Mouse (Mus musculus): ENCODE results near the gene Chuk.

The Chuk gene

DNA sequence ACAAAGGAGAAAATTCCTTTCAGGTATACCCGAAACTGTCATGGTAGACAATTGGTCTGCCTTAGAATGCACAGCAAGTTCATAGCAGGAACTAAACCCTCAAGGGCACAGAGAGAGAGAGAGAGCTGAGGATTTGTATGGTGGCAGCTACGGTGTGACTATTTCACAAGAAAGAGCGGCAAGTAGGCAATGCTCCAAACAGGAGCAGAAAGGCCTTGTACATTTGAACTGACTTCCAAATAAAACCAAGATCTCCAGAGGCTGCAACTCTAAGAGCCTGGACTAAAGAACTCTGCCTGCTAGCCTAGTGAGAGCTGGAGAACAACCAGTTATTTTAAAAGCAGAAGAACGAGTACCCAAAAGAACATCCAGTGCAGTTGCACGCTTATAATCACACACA is 65.2 kb downstream of the Chuk start:
- no peak for DNase-seq (ENCODE audit: low spot score)

DNA sequence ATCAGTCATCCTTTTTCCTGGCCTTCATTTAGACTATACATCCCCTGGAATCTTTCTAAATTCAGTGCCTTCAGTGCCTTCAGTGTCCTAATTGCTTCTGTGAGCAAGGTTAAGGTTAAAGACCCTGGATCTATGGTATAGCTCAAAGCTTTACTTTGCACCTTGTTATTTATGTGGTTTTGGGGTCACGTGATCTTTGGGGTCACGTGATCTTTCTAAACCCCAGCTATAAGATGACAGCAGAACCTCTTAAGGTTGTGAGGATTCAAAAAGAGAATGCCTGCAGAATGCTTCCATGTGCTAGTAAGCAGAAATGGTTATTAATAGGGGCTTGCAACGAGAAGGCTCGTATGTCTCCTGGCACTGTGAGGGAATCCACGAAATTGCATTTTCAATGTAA is 73.9 kb downstream of the Chuk start:
- no peak for DNase-seq (ENCODE audit: low spot score)

DNA sequence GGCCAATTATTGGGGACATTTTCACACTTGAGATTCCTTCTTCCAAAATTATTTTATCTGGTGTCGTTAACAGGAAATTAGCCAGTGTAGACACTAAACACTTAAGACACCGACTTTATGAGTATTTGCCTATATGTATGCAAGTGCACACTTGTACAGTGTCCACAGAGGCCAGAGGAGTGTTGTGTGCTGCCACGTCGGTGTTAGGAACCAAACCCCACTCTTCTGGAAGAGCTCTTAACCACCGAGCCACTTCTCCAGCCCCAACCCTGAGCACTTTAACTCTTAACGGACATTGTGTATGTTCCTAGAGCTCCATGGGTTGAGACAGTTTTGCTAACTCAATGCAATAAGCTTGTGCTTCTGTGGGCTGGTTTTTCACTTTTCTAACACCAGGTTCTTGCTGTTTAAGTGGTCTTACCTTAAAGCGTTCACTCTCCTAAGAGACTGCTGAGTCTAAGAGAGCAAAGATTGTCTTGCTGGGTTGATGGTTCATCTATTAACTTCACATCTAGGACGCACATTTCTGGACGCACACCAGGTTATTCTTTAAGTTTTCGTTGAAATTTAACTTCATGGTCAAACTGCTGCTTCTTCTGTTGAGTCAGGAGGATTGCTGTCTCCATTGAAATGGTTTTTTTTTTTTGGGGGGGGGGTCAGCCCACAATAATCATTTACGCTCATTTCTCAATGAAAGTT is 75.1 kb downstream of the Chuk start:
- DNase-seq (ENCODE audit: low spot score): no peak

DNA sequence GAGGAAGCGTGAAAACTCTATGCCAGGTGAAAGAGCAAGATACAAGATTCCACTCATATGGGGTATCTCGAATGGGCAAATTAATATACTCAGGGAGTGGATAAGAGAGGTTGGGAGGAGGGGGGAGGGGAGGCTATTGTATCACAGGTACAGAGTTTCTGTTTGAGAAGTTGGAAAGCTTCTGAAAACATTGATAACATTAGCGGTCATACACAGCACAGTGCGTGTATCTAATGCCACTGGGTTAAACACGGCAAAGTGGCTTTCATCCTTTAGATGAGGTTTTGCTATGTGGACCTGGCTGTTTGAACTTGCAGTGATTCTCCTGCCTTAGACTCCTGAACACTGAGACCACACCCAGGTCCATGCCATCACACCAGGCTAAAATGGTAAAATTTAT is 77.3 kb downstream of the Chuk start:
- DNase-seq (ENCODE audit: low spot score): no peak

DNA sequence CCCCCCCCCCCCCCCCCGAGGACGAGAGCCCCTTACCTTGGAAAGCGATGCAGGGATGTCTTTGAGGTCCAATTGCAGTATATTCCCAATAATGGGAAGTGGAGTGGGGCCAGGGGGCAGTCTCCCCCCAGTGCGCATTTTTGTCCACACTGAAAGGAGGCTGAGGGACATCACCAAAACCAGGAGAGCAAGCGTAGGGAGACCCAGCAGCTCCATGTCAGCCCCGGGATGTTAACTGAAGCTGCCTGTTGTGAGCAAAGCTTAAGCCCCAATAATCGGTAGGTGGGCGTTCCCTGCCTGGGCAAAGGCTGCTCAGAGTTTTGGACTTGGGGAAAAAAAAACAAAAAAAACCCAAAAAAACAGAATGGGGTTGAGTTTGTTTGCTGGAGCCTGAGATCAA is 78.3 kb downstream of the Chuk start, which contains the start of gene Cyp2c23:
Gene Cyp2c23 (minus strand): TSS at position 237 of the 400 bp plus-strand sequence.
- no peak for DNase-seq (ENCODE audit: low spot score)

DNA sequence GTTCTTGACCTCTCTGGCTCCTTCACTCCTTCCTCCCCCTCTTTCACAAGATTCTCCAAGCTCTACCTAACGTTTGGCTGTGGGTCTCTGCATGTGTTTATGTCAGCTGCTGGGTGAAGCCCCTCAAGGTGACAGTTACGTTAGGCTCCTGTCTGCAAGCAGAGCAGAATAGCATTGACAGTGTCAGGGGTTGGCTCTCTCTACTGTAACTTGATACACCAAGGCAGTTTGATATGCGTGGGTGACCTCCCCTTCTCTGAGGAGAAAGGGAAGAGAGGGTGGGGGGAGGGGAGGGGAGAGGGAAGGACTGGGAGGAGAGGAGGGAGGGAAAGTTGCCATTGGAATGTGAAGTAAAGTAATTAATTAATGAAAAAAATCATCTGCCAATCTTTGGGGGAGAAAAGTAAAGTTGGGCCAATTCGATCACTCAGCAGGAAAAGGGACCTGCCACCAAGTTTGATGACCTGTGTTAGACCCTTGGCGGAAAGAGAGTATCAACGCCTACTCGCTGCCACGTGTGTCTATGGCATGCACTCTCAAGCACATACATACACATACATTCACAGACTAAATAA is 80.2 kb downstream of the Chuk start:
- DNase-seq (ENCODE audit: low spot score): no peak

GRCm38 (mm10) chr19:44024921-44025585 is 82.2 kb downstream of the Chuk start:
- no peak for DNase-seq (ENCODE audit: low spot score)
